Mouse (Mus musculus) MEL (cell line): ENCODE results near the gene Tspo2. TPM values are rescaled to one million over a fixed set of nuclear protein-coding genes. Genes with fewer than 3 reads are reported as not detected.

Experiments
- DNase-seq: peaks from one replicate; pipeline ENCODE4 v3.0.0; 2011; ENCODE audit warnings: low read depth, low spot score
- H3K27ac ChIP-seq: 2 replicates; pipeline ENCODE4 v1.5.1; 2012; ENCODE audit warnings: low read depth, mild to moderate bottlenecking, control low read depth, low read length, moderate library complexity; ENCODE audit not compliant: control insufficient read depth
- H3K27me3 ChIP-seq, 2 experiments: fragments of 150-350 bp in 1 of 2; sonication (generic) in 1 of 2; 2 replicates each; pipeline ENCODE4 v1.6.1; 2012; ENCODE audit warnings: low read length in 2 of 2, mild to moderate bottlenecking in 2 of 2, improper control_type of control experiment in 1 of 2, moderate library complexity in 1 of 2; ENCODE audit not compliant: insufficient read depth in 2 of 2, control insufficient read depth in 1 of 2
- H3K36me3 ChIP-seq, 2 experiments: 2 replicates each; pipeline ENCODE4 v1.6.1; 2012 to 2014; ENCODE audit warnings: low read length in 2 of 2, improper control_type of control experiment in 1 of 2, inconsistent platforms in 1 of 2, mild to moderate bottlenecking in 1 of 2; ENCODE audit not compliant: insufficient read depth in 2 of 2, control insufficient read depth in 1 of 2
- H3K4me1 ChIP-seq, 2 experiments: fragments of 150-350 bp in 1 of 2; sonication (generic) in 1 of 2; 2 replicates each; pipeline ENCODE4 v1.6.1; 2012; ENCODE audit warnings: low read length in 2 of 2, improper control_type of control experiment in 1 of 2, mild to moderate bottlenecking in 1 of 2; ENCODE audit not compliant: insufficient read depth in 2 of 2, control insufficient read depth in 1 of 2
- H3K4me3 ChIP-seq, 2 experiments: fragments of 150-350 bp in 1 of 2; sonication (generic) in 1 of 2; 2 replicates each; pipeline ENCODE4 v1.5.1; 2012; ENCODE audit warnings: low read depth in 2 of 2, low read length in 2 of 2, mild to moderate bottlenecking in 2 of 2, moderate library complexity in 2 of 2, control low read depth in 1 of 2, improper control_type of control experiment in 1 of 2; ENCODE audit not compliant: control insufficient read depth in 1 of 2, insufficient read depth in 1 of 2
- H3K79me2 ChIP-seq: 2 replicates; pipeline ENCODE4 v1.6.1; 2012; ENCODE audit warnings: mild to moderate bottlenecking, low read length, moderate library complexity; ENCODE audit not compliant: control insufficient read depth, poor library complexity, insufficient read depth
- H3K9ac ChIP-seq: 2 replicates; pipeline ENCODE4 v1.6.1; 2012; ENCODE audit warnings: low read depth, mild to moderate bottlenecking, control low read depth, low read length, moderate library complexity; ENCODE audit not compliant: control insufficient read depth, poor library complexity, severe bottlenecking
- H3K9me3 ChIP-seq: fragments of 150-350 bp; sonication (generic); replicated peaks from 2 replicates; pipeline ENCODE4 v1.6.1; 2012; ENCODE audit warnings: mild to moderate bottlenecking, low read length, improper control_type of control experiment, moderate library complexity; ENCODE audit not compliant: insufficient read depth
- BHLHE40 ChIP-seq: IDR thresholded peaks from 2 replicates; pipeline ENCODE4 v1.6.1; 2012; ENCODE audit warnings: low read depth, mild to moderate bottlenecking, inconsistent platforms, low read length, improper control_type of control experiment, borderline replicate concordance
- CHD2 ChIP-seq: IDR thresholded peaks from 2 replicates; pipeline ENCODE4 v1.6.1; 2011; ENCODE audit warnings: low read length, improper control_type of control experiment
- ELF1 ChIP-seq: IDR thresholded peaks from 2 replicates; pipeline ENCODE4 v1.6.1; 2014; ENCODE audit warnings: low read depth, mild to moderate bottlenecking, inconsistent platforms, low read length, improper control_type of control experiment, moderate library complexity
- EP300 ChIP-seq, 2 experiments: IDR thresholded peaks; 2 replicates each; pipeline ENCODE4 v1.6.1; 2011; ENCODE audit warnings: improper control_type of control experiment in 2 of 2, low read length in 2 of 2, low read depth in 1 of 2, mild to moderate bottlenecking in 1 of 2
- GATA1 ChIP-seq: IDR thresholded peaks from 2 replicates; pipeline ENCODE4 v1.6.1; 2011; ENCODE audit warnings: low read depth, low read length, improper control_type of control experiment
- JUND ChIP-seq: IDR thresholded peaks from 2 replicates; pipeline ENCODE4 v1.6.1; 2011; ENCODE audit warnings: low read depth, mild to moderate bottlenecking, improper control_type of control experiment, low read length
- KAT2A ChIP-seq: conservative IDR thresholded peaks from 2 replicates; pipeline ENCODE4 v1.6.1; 2012; ENCODE audit warnings: low read depth, low read length, improper control_type of control experiment, inconsistent platforms
- MAZ ChIP-seq: IDR thresholded peaks from 2 replicates; pipeline ENCODE4 v1.6.1; 2012; ENCODE audit warnings: low read depth, mild to moderate bottlenecking, inconsistent platforms, low read length, improper control_type of control experiment
- MYB ChIP-seq: IDR thresholded peaks from 2 replicates; pipeline ENCODE4 v1.6.1; 2011; ENCODE audit warnings: mild to moderate bottlenecking, low read depth, low read length, improper control_type of control experiment
- NRF1 ChIP-seq: IDR thresholded peaks from 2 replicates; pipeline ENCODE4 v1.6.1; 2014; ENCODE audit warnings: low read depth, mild to moderate bottlenecking, inconsistent platforms, low read length, improper control_type of control experiment, moderate library complexity; ENCODE audit not compliant: poor library complexity, insufficient read depth, severe bottlenecking
- POLR2A ChIP-seq, 2 experiments: IDR thresholded peaks; 2 replicates each; pipeline ENCODE4 v1.6.1; 2011 to 2012; ENCODE audit warnings: low read length in 2 of 2, mild to moderate bottlenecking in 2 of 2, control low read depth in 1 of 2, improper control_type of control experiment in 1 of 2, low read depth in 1 of 2, moderate library complexity in 1 of 2; ENCODE audit not compliant: control insufficient read depth in 1 of 2, insufficient read depth in 1 of 2, poor library complexity in 1 of 2
- SMC3 ChIP-seq: IDR thresholded peaks from 2 replicates; pipeline ENCODE4 v1.6.1; 2011; ENCODE audit warnings: low read depth, low read length, improper control_type of control experiment
- TAL1 ChIP-seq: IDR thresholded peaks from 2 replicates; pipeline ENCODE4 v1.6.1; 2012; ENCODE audit warnings: mild to moderate bottlenecking, inconsistent platforms, low read length, moderate library complexity, mixed read lengths
- TBP ChIP-seq: IDR thresholded peaks from 2 replicates; pipeline ENCODE4 v1.8.0; 2011; ENCODE audit warnings: low read depth, low read length, improper control_type of control experiment
- UBTF ChIP-seq: IDR thresholded peaks from 2 replicates; pipeline ENCODE4 v1.6.1; 2012; ENCODE audit warnings: low read depth, mild to moderate bottlenecking, inconsistent platforms, low read length, improper control_type of control experiment, moderate library complexity, borderline replicate concordance; ENCODE audit not compliant: insufficient read depth
- USF2 ChIP-seq, 2 experiments: IDR thresholded peaks; 2 replicates each; pipeline ENCODE4 v1.6.1; 2011 to 2012; ENCODE audit warnings: improper control_type of control experiment in 2 of 2, low read length in 2 of 2, borderline replicate concordance in 1 of 2, inconsistent platforms in 1 of 2, low read depth in 1 of 2, mild to moderate bottlenecking in 1 of 2; ENCODE audit not compliant: insufficient read depth in 1 of 2
- ZC3H11A ChIP-seq: IDR thresholded peaks from 2 replicates; pipeline ENCODE4 v1.6.1; 2012; ENCODE audit warnings: low read depth, mild to moderate bottlenecking, inconsistent platforms, low read length, improper control_type of control experiment
- ZKSCAN1 ChIP-seq: IDR thresholded peaks from 2 replicates; pipeline ENCODE4 v1.6.1; 2012; ENCODE audit warnings: low read depth, mild to moderate bottlenecking, inconsistent platforms, low read length, improper control_type of control experiment, moderate library complexity
- polyA plus RNA-seq, 2 experiments: library from polyadenylated mRNA; stranded (reverse) in 1 of 2; unstranded in 1 of 2; fragments of >175 nt in 1 of 2; fragments of >200 nt in 1 of 2; gene quantifications; 2 replicates each; pipeline versions ENCODE4 v1.2.1 to v1.2.4; 2012; ENCODE audit warnings: low replicate concordance in 2 of 2, low read depth in 1 of 2; ENCODE audit not compliant: insufficient read length in 2 of 2, insufficient read depth in 1 of 2, missing spikeins in 1 of 2
- total RNA-seq: library from RNA; depleted of rRNA; stranded (reverse); fragments of 300-350 nt; gene quantifications from 2 replicates; pipeline ENCODE4 v1.2.3, GENCODE M21; 2012

Tspo2 gene
- total and polyA plus RNA-seq, 3 experiments, result 3.7 to 14.6 TPM; not detected in 1

DNA sequence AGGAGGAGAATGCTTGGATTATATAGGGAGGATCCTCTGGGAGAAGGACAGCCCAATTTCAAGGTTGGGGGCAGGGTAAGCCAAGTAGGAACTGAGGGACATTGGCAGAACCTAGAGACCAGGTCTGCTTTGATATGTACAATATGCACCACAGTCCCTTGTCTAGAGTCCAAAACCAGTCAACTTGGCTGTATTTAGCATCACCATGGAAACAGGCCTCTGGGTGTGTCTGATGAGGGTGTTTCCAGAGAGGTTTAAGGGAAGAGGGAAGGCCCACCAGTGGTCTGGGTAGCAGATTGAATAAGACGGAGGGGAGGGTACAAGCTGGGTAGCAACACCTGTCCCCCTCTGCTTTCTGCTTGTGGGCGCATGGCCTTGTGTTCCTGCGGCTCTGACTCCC is 38.1 kb upstream of the Tspo2 start:
- H3K4me3 ChIP-seq, result no peak overlapping the region
- H3K79me2 ChIP-seq, result no peaks in the 10 kb centered on the region
- TF ChIP-seq BHLHE40 (no peak), TBP (no peak), POLR2A (IDR thresholded peaks at IDR 0.05; ENCODE audit: control insufficient read depth in 1 of 2, insufficient read depth in 1 of 2, low read depth in 1 of 2, low read length in 2 of 2, poor library complexity in 1 of 2) (no peak), SMC3 (no peak), GATA1 (no peak), USF2 (IDR thresholded peaks at IDR 0.05; ENCODE audit: borderline replicate concordance in 1 of 2, insufficient read depth in 1 of 2, low read depth in 1 of 2, low read length in 2 of 2) (no peak), ELF1 (no peak), UBTF (no peak), KAT2A (no peak), MAZ (no peak), ZC3H11A (no peak), EP300 (IDR thresholded peaks at IDR 0.05; ENCODE audit: low read depth in 1 of 2, low read length in 2 of 2) (no peak), ZKSCAN1 (no peak), NRF1 (no peak), JUND (no peak), TAL1 (no peak), MYB (no peak), CHD2 (no peak)
- no peaks in the 10 kb centered on the region for H3K36me3 ChIP-seq
- H3K4me1 ChIP-seq, result no peaks in the 10 kb centered on the region
- DNase-seq, result no peak
- no peaks in the 10 kb centered on the region for H3K9me3 ChIP-seq
- no peak overlapping the region for H3K9ac ChIP-seq
- H3K27ac ChIP-seq, result no peak overlapping the region
- no peaks in the 10 kb centered on the region for H3K27me3 ChIP-seq

- Histone ChIP-seq H3K79me2 (no peaks in the 10 kb centered on the region), H3K9me3 (no peaks in the 10 kb centered on the region)
These were observed 32.9 kb upstream of the Tspo2 start for GRCm38 (mm10) chr17:48484191-48484590.

More at GRCm38 (mm10) chr17:48484191-48484590, 32.9 kb upstream of the Tspo2 start:
- Histone ChIP-seq H3K27ac (no peak overlapping the region), H3K9ac (no peak overlapping the region), H3K36me3 (no peaks in the 10 kb centered on the region), H3K4me3 (no peak overlapping the region), H3K27me3 (no peaks in the 10 kb centered on the region), H3K4me1 (no peaks in the 10 kb centered on the region)
- TF ChIP-seq POLR2A (IDR thresholded peaks at IDR 0.05; ENCODE audit: control insufficient read depth in 1 of 2, insufficient read depth in 1 of 2, low read depth in 1 of 2, low read length in 2 of 2, poor library complexity in 1 of 2), result no peak
- TF ChIP-seq MAZ, result no peak
- DNase-seq, result no peak
